Mouse (Mus musculus): Measurements from ENCODE around the gene Prune2.

GRCm38 (mm10) chr19:17225570-17226083 lies 269.7 kb downstream of the Prune2 start:
- TF ChIP-seq CTCF (IDR thresholded peaks at IDR 0.05; ENCODE audit: insufficient read depth, low read length) (no peak), POLR2A (IDR thresholded peaks at IDR 0.05; ENCODE audit: borderline replicate concordance, extremely low read depth, low read depth, low read length) (no peak)
